Mouse (Mus musculus) gastrocnemius, postnatal 36 days (tissue): ENCODE results near the gene Nkg7. TPM values are rescaled to one million over a fixed set of nuclear protein-coding genes. Genes with fewer than 3 reads are reported as not detected.

Experiments used
- DNase-seq, 2 experiments: peaks; one replicate each; pipeline ENCODE4 v3.0.0; 2022
- intact Hi-C: fragments of 180-260 bp; cut with DNase I; formaldehyde crosslinking; loops from one replicate; pipeline ENCODE4 v1.15.1; 2025
- microRNA-seq, 2 experiments: library from miRNA; unstranded; fragments of <30 nt; microRNA quantifications; one replicate each; pipeline ENCODE4 v1.2.0; 2021
- total RNA-seq, 2 experiments: library from RNA; stranded (reverse); gene quantifications; 2 replicates each; pipeline ENCODE4 v1.2.3; 2021

Nkg7 gene
- total RNA-seq, 2 experiments from 2014 or later: not detected

DNA sequence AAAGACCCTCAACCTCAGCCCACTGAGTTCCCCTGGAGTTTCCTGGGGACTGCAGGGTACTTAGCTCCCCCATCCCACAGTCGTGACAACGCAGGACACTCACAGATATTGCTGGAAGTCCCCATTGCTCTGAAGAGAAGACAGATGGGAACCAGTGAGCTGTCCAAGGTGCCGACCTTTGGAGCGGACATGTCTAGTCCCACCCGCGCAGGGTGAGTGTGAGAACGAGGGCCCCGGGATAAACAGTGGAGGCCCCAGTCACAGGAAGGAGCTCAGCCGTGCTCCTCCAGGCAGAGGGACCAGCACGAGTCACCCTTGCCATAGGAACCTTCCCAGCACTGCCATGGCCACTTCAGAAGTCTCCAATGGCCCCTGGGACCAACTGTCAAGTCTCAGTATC lies 46.4 kb downstream of the Nkg7 start:
- DNase-seq: no peak
- intact Hi-C loops: no loop called here

Small RNAs within 50 kb of the gene (microRNA-seq; reads per million reads assigned to microRNA genes)
- 0.74 to 2.1 reads per million in 2 experiments for gene Mir7051

Other genes with a start within 250 kb of the Nkg7 start
- 1 to 10 TPM; 6.8 to 8.4 TPM for gene Zfp715, start 123.8 kb upstream of the Nkg7 start, total RNA-seq
- gene Siglecf, start 85.7 kb upstream of the Nkg7 start, total RNA-seq: not detected
- gene Siglecg, start 28.9 kb upstream of the Nkg7 start, total RNA-seq: under 1 TPM in 1 of 2 experiments, not detected in 1; 0.08 TPM
- not detected for gene Lim2, start 9.4 kb upstream of the Nkg7 start, total RNA-seq
- not detected for gene Cldnd2, start 3.7 kb downstream of the Nkg7 start, total RNA-seq
- 100 to 1,000 TPM; 264 to 310 TPM for gene Etfb, start 7.0 kb downstream of the Nkg7 start, total RNA-seq
- under 1 TPM in 1 of 2 experiments, not detected in 1; 0.79 TPM for gene Gm45233, start 7.1 kb downstream of the Nkg7 start, total RNA-seq
- gene Vsig10l, start 26.1 kb downstream of the Nkg7 start, total RNA-seq: 1 to 10 TPM; 1.7 TPM
- gene Iglon5, start 53.0 kb downstream of the Nkg7 start, total RNA-seq: under 1 TPM; 0.23 to 0.27 TPM
- gene 4931406B18Rik, start 68.9 kb downstream of the Nkg7 start, total RNA-seq: not detected
- gene Cd33, start 107.4 kb downstream of the Nkg7 start, total RNA-seq: under 1 TPM; 0.62 to 0.82 TPM
- gene Zfp658, start 125.2 kb downstream of the Nkg7 start, total RNA-seq: under 1 TPM; 0.26 to 0.52 TPM
- 1 to 10 TPM; 3.0 to 4.4 TPM for gene Zfp719, start 142.5 kb downstream of the Nkg7 start, total RNA-seq
- not detected for gene Zfp819, start 170.1 kb downstream of the Nkg7 start, total RNA-seq
- not detected for gene Ceacam18, start 197.6 kb downstream of the Nkg7 start, total RNA-seq
- under 1 TPM; 0.13 to 0.89 TPM for gene Siglece, start 223.1 kb downstream of the Nkg7 start, total RNA-seq
- 1 to 10 TPM; 2.3 TPM for gene Ctu1, start 234.9 kb downstream of the Nkg7 start, total RNA-seq